Mouse (Mus musculus) kidney, adult 2 months (tissue): ENCODE results near the gene Ace3.

Experiments
- CTCF ChIP-seq: fragments of 200-500 bp; conservative IDR thresholded peaks from 2 replicates; pipeline ENCODE4 v1.5.1; 2011; ENCODE audit warnings: low read depth, mild to moderate bottlenecking, control low read depth, low read length, moderate library complexity, mixed read lengths; ENCODE audit not compliant: insufficient read depth, insufficient read length
- POLR2A ChIP-seq: fragments of 200-500 bp; IDR thresholded peaks from one replicate; pipeline ENCODE4 v1.6.1; 2011; ENCODE audit warnings: low read depth, low read length, control low read depth

DNA sequence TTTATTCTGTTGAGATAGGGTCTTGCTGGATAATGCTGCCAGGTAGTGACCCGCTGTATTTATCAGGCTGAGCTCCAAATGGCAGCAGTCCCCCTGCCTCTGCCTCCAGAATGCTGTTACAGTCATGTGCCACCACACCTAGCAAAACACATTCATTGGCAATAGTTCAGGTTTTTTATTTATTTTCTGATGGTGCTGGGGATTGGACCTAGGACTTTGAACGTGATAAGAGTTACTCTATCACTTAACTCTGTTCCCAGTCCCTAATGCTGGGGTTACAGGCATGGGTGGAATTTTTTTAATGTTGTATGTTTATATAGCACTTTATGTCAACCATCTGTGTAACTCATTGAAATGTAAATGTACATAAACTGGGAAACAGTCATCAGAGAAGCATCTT, 59.4 kb downstream of the Ace3 start:
- no peak for TF ChIP-seq CTCF
- no peak for TF ChIP-seq POLR2A
